Mouse (Mus musculus): ENCODE results near the gene Btbd17. TPM values are rescaled to one million over a fixed set of nuclear protein-coding genes. Genes with fewer than 3 reads are reported as not detected.

Btbd17 gene
- polyA plus RNA-seq, 1 experiment from 2014 or later = not detected

GRCm38 (mm10) chr11:114769911-114770310 is 25.8 kb downstream of the Btbd17 start:
- H3K9ac ChIP-seq (replicated peaks) = no peak overlapping the region
- no peak for ATAC-seq
- peaks cover 13% of the 10 kb centered on the region for H3K27me3 ChIP-seq (ENCODE audit: insufficient read depth, low read length)
- H3K9me3 ChIP-seq (ENCODE audit: low read length) = no peaks in the 10 kb centered on the region
- H3K4me3 ChIP-seq (ENCODE audit: low read depth, low read length) = no peak overlapping the region
- no peak for TF ChIP-seq EP300 (IDR thresholded peaks at IDR 0.05; ENCODE audit: low read depth)
- no peak for TF ChIP-seq CTCF (IDR thresholded peaks at IDR 0.05; ENCODE audit: low read depth)
- H3K4me1 ChIP-seq (ENCODE audit: insufficient read depth) = peaks cover 6% of the 10 kb centered on the region; the same call in 1 of the 2 replicates
- no peak overlapping the region for H3K27ac ChIP-seq (ENCODE audit: low read depth)
- no peak for DNase-seq
- no peaks in the 10 kb centered on the region for H3K36me3 ChIP-seq (replicated peaks; ENCODE audit: insufficient read depth, low read length)
- WGBS (ENCODE audit: insufficient replicate concordance) = 67% methylated on average over 6 of the region's 6 CpGs
- H3K4me2 ChIP-seq (ENCODE audit: low read depth, low read length) = no peak overlapping the region

- WGBS (ENCODE audit: insufficient replicate concordance) = 3% methylated on average over 44 of the region's 51 CpGs
- no peak within 1 kb of the TSS for H3K27ac ChIP-seq (ENCODE audit: low read depth)
- ATAC-seq (peak; percentile 78), DNase-seq (peak; percentile 81)
- peaks cover 8% of the 10 kb centered on the region; the same call in 1 of the 2 replicates for H3K4me1 ChIP-seq (ENCODE audit: insufficient read depth)
- H3K9me3 ChIP-seq (ENCODE audit: low read length) = no peaks in the 10 kb centered on the region
- peak within 1 kb of the TSS; percentile 30 for H3K4me3 ChIP-seq (ENCODE audit: low read depth, low read length)
- TF ChIP-seq EP300 (IDR thresholded peaks at IDR 0.05; ENCODE audit: low read depth) = no peak
- TF ChIP-seq CTCF (IDR thresholded peaks at IDR 0.05; ENCODE audit: low read depth) = no peak
- H3K9ac ChIP-seq (replicated peaks) = no peak within 1 kb of the TSS
- no peaks in the 10 kb centered on the region for H3K36me3 ChIP-seq (replicated peaks; ENCODE audit: insufficient read depth, low read length)
- H3K27me3 ChIP-seq (ENCODE audit: insufficient read depth, low read length) = peaks cover 13% of the 10 kb centered on the region
- peak within 1 kb of the TSS; percentile 68 for H3K4me2 ChIP-seq (ENCODE audit: low read depth, low read length)
Measured at GRCm38 (mm10) chr11:114764820-114765818, 30.6 kb downstream of the Btbd17 start, which contains the start of gene Kif19a. TSS of gene Kif19a (plus strand) at chr11:114765388.

GRCm38 (mm10) chr11:114747564-114748138 is 48.1 kb downstream of the Btbd17 start:
- 46% methylated on average over 12 of the region's 12 CpGs for WGBS (ENCODE audit: insufficient replicate concordance)
- Histone ChIP-seq H3K27ac (ENCODE audit: low read depth) (no peak overlapping the region), H3K27me3 (ENCODE audit: insufficient read depth, low read length) (no peaks in the 10 kb centered on the region), H3K4me3 (ENCODE audit: low read depth, low read length) (no peak overlapping the region), H3K4me1 (ENCODE audit: insufficient read depth) (no peaks in the 10 kb centered on the region), H3K4me2 (ENCODE audit: low read depth, low read length) (no peak overlapping the region), H3K36me3 (replicated peaks; ENCODE audit: insufficient read depth, low read length) (no peaks in the 10 kb centered on the region), H3K9ac (replicated peaks) (no peak overlapping the region), H3K9me3 (ENCODE audit: low read length) (no peaks in the 10 kb centered on the region)
- ATAC-seq (no peak), DNase-seq (no peak)
- TF ChIP-seq EP300 (IDR thresholded peaks at IDR 0.05; ENCODE audit: low read depth) (no peak), CTCF (IDR thresholded peaks at IDR 0.05; ENCODE audit: low read depth) (no peak)

GRCm38 (mm10) chr11:114745134-114745533 is 50.6 kb downstream of the Btbd17 start:
- Histone ChIP-seq H3K9me3 (ENCODE audit: low read length) (no peaks in the 10 kb centered on the region), H3K9ac (replicated peaks) (no peak overlapping the region), H3K4me2 (ENCODE audit: low read depth, low read length) (no peak overlapping the region), H3K27ac (ENCODE audit: low read depth) (no peak overlapping the region), H3K36me3 (replicated peaks; ENCODE audit: insufficient read depth, low read length) (no peaks in the 10 kb centered on the region), H3K27me3 (ENCODE audit: insufficient read depth, low read length) (no peaks in the 10 kb centered on the region), H3K4me1 (ENCODE audit: insufficient read depth) (no peaks in the 10 kb centered on the region), H3K4me3 (ENCODE audit: low read depth, low read length) (no peak overlapping the region)
- DNase-seq (peak; percentile 92), ATAC-seq (peak; percentile 65; the same call in 1 of the 2 replicates)
- no peak for TF ChIP-seq EP300 (IDR thresholded peaks at IDR 0.05; ENCODE audit: low read depth)
- TF ChIP-seq CTCF (IDR thresholded peaks at IDR 0.05; ENCODE audit: low read depth) = peak; percentile 98
- 2% methylated on average over 12 of the region's 12 CpGs for WGBS (ENCODE audit: insufficient replicate concordance)

- no peak for DNase-seq
- Histone ChIP-seq H3K36me3 (replicated peaks; ENCODE audit: insufficient read depth, low read length) (no peaks in the 10 kb centered on the region), H3K27ac (ENCODE audit: low read depth) (no peak overlapping the region), H3K9ac (replicated peaks) (no peak overlapping the region), H3K4me1 (ENCODE audit: insufficient read depth) (no peaks in the 10 kb centered on the region), H3K4me2 (ENCODE audit: low read depth, low read length) (no peak overlapping the region), H3K9me3 (ENCODE audit: low read length) (no peaks in the 10 kb centered on the region), H3K4me3 (ENCODE audit: low read depth, low read length) (no peak overlapping the region), H3K27me3 (ENCODE audit: insufficient read depth, low read length) (no peaks in the 10 kb centered on the region)
- 47% methylated on average over 6 of the region's 6 CpGs for WGBS (ENCODE audit: insufficient replicate concordance)
- TF ChIP-seq CTCF (IDR thresholded peaks at IDR 0.05; ENCODE audit: low read depth) (no peak), EP300 (IDR thresholded peaks at IDR 0.05; ENCODE audit: low read depth) (no peak)
- ATAC-seq = no peak
Measured at GRCm38 (mm10) chr11:114741451-114741850, 54.3 kb downstream of the Btbd17 start.

Other genes with a start within 250 kb of the Btbd17 start
- 793 and 837 TPM in 2 replicates for gene Rpl38, start 127.4 kb downstream of the Btbd17 start, polyA plus RNA-seq (2015; fragmentation: Nextera tagmentation; extraction: Ambion mirVana)
- 22.1 and 23.7 TPM in 2 replicates for gene Ttyh2, start 120.5 kb downstream of the Btbd17 start, polyA plus RNA-seq (2015; fragmentation: Nextera tagmentation; extraction: Ambion mirVana)
- 0.13 TPM in 1 of 2 replicates, not detected in the other for gene Dnaic2, start 68.5 kb downstream of the Btbd17 start, polyA plus RNA-seq (2015; fragmentation: Nextera tagmentation; extraction: Ambion mirVana)
- 0.11 and 0.13 TPM in 2 replicates for gene Kif19a, start 30.6 kb downstream of the Btbd17 start, polyA plus RNA-seq (2015; fragmentation: Nextera tagmentation; extraction: Ambion mirVana)
- not detected in 2 replicates for gene Gpr142, start 3.0 kb upstream of the Btbd17 start, polyA plus RNA-seq (2015; fragmentation: Nextera tagmentation; extraction: Ambion mirVana)
- gene Gprc5c, start 55.2 kb upstream of the Btbd17 start, polyA plus RNA-seq (2015; fragmentation: Nextera tagmentation; extraction: Ambion mirVana) = 23.2 and 24.9 TPM in 2 replicates
- 7.7 and 9.7 TPM in 2 replicates for gene Cd300a, start 94.1 kb upstream of the Btbd17 start, polyA plus RNA-seq (2015; fragmentation: Nextera tagmentation; extraction: Ambion mirVana)
- gene Cd300lb, start 138.4 kb upstream of the Btbd17 start, polyA plus RNA-seq (2015; fragmentation: Nextera tagmentation; extraction: Ambion mirVana) = 1.8 and 2.5 TPM in 2 replicates
- 0.29 TPM in 1 of 2 replicates, not detected in the other for gene Cd300c, start 173.2 kb upstream of the Btbd17 start, polyA plus RNA-seq (2015; fragmentation: Nextera tagmentation; extraction: Ambion mirVana)
- 2.2 and 2.4 TPM in 2 replicates for gene Cd300ld, start 194.0 kb upstream of the Btbd17 start, polyA plus RNA-seq (2015; fragmentation: Nextera tagmentation; extraction: Ambion mirVana)
- 16.3 and 17.3 TPM in 2 replicates for gene Cd300c2, start 205.9 kb upstream of the Btbd17 start, polyA plus RNA-seq (2015; fragmentation: Nextera tagmentation; extraction: Ambion mirVana)
- not detected in 2 replicates for gene Cd300ld2, start 220.2 kb upstream of the Btbd17 start, polyA plus RNA-seq (2015; fragmentation: Nextera tagmentation; extraction: Ambion mirVana)
- not detected in 2 replicates for gene Cd300ld4, start 231.1 kb upstream of the Btbd17 start, polyA plus RNA-seq (2015; fragmentation: Nextera tagmentation; extraction: Ambion mirVana)
- not detected in 2 replicates for gene Cd300ld5, start 241.8 kb upstream of the Btbd17 start, polyA plus RNA-seq (2015; fragmentation: Nextera tagmentation; extraction: Ambion mirVana)